Mouse (Mus musculus) spleen, postnatal 10 days (tissue): ENCODE data around the gene Adam25.
"Not testable (repeated sequence)": the region's sequence is repeated elsewhere in the genome, so short reads cannot be mapped to it uniquely, and the experiment has no call there.

ENCODE experiments used
- DNase-seq, 2 experiments: peaks; one replicate each; pipeline ENCODE4 v3.0.0; 2021 to 2022; ENCODE audit warnings: low spot score in 2 of 2

Gene Adam25

DNA sequence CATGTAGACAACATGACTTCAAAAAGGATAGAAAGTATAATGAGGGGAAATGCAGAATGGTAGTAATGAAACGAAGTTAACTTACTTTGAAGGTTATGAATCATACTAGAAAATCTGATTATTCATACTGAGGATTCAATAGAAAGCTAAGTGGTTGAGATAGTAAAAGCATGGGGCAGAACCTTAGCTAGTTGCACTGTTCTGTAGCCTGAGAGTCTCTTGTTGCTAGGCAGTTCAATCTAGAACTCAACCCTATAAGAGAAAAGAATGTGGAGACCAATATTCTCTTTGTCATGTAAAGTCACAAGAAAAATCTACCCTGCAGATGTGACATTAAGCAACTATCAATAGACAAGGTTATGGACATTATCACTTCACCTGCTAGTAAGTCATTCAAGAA, at the start of gene Adam25:
Gene Adam25 (plus strand): TSS at position 301 of the 400 bp plus-strand sequence.
- DNase-seq = not testable (repeated sequence)

DNA sequence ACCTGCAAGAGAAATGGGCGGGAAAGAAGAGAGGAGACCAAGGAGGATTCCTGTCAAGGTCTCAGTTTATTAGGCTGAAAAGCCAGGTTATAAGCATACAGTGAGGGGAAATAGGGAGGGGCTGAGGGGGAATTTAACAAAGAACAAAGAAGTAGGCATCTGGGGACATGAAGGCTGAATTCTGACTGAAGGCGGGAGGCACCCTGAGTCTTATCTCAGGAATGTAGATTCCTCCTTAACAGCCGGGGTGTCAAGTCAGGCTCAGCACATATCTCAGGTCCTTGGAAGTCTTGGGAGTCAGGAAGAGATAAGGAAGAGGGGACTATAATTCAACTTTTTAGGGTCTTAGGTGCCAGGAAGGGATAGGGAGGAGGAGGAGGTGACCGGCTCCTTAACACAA, 36.6 kb upstream of the Adam25 start:
- DNase-seq = not testable (repeated sequence)

DNA sequence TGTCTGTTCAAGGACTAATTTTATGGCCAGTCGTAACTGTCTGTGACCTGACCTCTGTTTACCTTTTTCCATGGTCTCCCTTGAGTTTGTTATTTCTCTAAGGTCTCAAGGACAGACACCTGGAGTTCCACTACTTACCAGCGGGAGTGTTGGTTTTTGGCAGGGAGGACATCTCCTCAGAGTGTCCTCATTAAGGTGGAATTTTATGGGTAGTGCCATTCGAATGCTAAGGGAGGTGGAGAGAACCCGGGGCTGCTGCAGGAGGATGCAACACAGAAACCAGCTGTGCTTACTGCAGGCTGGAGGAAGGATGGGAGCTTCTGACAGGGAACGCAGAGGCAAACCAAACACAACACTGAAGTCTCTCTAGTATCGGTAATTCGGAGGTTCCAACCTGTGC, 36.0 kb upstream of the Adam25 start:
- DNase-seq = no peak

DNA sequence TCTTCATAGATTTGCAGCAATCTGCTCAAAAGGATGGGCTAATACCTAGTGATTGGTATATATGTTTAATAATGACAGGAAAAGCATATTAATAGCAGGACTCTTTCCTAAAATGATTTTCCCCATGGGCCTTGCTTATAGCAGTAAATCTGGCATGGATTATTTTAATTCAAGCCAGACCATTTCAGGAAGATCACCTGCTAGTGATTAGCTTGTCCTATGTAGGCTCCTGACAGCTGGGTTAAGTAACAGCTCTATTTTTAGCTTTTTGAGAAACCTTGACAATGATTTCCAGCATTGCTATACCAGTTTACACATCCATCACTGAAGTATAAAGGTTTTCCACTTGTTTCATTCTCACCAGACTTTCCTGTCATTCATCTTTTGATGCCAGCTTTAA, 31.3 kb downstream of the Adam25 start:
- no peak for DNase-seq

DNA sequence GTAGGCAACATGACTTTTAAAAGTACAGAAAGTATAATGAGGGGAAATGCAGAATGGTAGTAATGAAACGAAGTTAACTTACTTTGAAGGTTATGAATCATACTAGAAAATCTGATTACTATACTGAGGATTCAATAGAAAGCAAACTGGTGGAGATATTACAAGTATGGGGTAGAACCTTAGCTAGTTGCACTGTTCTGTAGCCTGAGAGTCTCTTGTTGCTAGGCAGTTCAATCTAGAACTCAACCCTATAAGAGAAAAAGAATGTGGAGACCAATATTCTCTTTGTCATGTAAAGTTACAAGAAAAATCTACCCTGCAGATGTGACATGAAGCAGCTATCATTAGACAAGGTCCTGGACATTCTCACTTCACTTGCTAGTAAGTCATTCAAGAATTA, 41.0 kb downstream of the Adam25 start, which contains the start of gene Adam20:
Gene Adam20 (plus strand): TSS at position 301 of the 400 bp plus-strand sequence.
- not testable (repeated sequence) for DNase-seq

DNA sequence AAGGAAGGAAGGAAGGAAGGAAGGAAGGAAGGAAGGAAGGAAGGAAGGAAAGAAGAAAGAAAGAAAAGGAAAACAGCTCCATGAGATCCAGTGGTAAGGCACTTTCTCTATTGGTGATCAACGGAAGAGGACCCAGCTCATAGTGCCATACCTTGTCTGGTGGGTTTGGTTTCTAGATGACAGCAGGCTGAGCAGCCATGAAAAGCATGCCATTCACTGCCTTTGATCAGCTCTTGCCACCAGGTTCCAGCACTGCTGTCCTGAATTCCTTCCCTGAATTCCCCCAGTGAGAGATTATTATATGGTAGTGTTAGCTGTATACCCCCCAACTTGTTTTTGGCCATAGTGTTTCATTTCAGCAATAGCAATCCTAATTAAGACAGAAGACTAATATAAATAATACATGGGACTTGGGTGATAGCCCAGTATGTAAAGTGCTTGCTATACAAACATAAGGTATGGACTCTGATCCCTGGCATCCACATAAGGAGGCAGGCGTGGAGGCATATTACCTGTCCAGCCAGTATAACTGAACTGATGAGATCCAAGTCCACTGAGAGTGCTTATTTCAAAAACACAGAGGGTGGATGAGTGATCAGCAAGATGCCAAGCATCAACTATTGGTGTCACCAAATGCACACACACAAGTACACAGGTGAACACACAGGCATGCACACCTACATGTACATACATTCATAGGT, 51.5 kb downstream of the Adam25 start:
- DNase-seq = no peak
